Mouse (Mus musculus) heart, postnatal 25 days (tissue): ENCODE results near the gene Cd207. TPM values are rescaled to one million over a fixed set of nuclear protein-coding genes. Genes with fewer than 3 reads are reported as not detected.
"Not testable (repeated sequence)": the region's sequence is repeated elsewhere in the genome, so short reads cannot be mapped to it uniquely, and the experiment has no call there.

Source experiments
- DNase-seq: peaks from one replicate; pipeline ENCODE4 v3.0.0; 2022; ENCODE audit warnings: low spot score
- intact Hi-C: fragments of 180-260 bp; cut with DNase I; formaldehyde crosslinking; loops from one replicate; pipeline ENCODE4 v1.15.1; 2025
- total RNA-seq, 2 experiments: library from RNA; stranded (reverse); gene quantifications; 2 replicates each; pipeline ENCODE4 v1.2.3; 2021

Gene Cd207
- total RNA-seq, 2 experiments from 2014 or later: 1.0 to 1.5 TPM

GRCm38 (mm10) chr6:83701001-83701400 lies 23.3 kb upstream of the Cd207 start:
- intact Hi-C loops: no loop called here
- no peak for DNase-seq

DNA sequence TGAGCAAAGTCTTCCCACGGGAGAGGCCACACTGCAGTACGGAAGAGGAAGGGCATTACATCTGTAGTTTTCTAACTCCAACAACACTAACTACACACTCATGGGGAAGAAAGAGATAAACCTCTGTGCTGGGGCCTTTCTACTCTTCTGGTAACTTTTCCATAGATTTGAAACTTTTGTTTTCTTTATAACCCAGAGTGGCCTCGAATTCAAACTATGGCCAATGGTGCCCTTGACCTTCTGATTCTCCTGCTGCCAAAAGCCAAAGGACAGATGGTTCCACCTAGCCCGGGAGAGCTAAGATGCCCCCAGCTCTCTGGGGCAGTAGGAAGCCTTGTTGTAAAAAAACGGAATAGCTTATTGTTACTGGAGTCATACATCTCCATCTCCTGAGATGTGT lies 22.3 kb upstream of the Cd207 start:
- no peak for DNase-seq
- intact Hi-C loops: no loop called here

DNA sequence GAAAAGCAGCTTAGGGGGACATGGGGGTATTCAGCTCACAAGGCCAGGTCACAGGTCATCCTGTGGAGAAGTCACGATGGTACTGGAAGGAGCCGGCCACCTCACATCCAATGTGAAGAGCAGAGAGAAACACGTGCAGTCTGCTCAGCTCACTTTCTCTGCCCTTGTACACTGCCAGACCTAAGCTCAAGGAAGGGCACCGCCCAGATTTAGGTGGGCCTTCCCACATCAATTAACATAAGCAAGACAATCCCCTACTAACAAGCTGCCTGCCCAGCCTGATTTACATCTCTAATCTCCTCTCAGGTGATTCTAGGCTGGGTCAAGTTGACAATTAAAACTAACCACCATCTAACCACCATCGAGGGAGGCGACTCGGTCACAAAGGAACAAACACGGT lies 20.3 kb upstream of the Cd207 start:
- intact Hi-C loops: no loop called here
- no peak for DNase-seq

GRCm38 (mm10) chr6:83696684-83697083 lies 19.0 kb upstream of the Cd207 start:
- DNase-seq: no peak
- intact Hi-C loops: no loop called here

GRCm38 (mm10) chr6:83695731-83696130 lies 18.1 kb upstream of the Cd207 start:
- no peak for DNase-seq
- intact Hi-C loops: no loop called here

DNA sequence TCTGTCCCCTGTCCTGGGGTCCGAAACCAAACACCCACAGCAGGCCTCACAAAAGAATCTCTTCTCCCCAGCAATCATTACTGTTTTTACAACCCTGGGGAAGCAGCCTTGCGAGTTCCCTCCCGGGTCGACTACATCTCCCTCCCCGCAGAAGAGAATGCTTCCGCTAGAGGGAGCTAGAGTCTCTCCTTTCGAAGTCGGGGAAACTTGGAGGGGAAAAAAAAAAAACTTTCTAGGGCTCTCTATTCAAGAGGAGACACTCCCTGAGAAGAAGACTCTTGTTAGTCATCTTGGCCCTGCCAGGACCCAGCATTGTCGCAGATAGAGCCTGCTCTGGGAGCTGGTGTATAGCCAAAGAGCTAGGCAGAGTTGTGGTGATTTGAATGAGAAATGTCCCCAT lies 16.2 kb upstream of the Cd207 start:
- DNase-seq: no peak
- intact Hi-C loops: loop anchor here (1.0 kb wide), 1 partner anchor 37 kb away; no protein-coding TSS in a partner anchor

DNA sequence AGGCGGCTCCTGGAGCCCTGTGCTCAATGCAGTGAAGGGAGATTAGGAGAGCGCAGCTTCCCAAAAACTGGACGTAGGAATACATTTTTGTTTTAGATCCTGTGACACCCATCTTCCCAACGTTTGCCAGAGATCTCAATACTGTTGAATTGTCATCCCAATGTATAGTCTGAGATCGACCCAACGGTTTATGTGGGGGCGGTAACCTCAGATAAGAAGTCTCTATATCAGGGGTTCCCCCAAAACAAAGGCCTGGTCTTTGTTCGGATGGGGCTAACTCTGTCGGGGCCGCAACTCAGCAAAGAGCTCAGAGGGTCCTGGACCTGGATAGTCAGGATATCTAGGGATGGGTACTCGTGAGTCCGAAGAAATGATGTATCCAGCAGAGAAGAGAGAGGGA lies 15.3 kb upstream of the Cd207 start:
- intact Hi-C loops: no loop called here
- DNase-seq: no peak

DNA sequence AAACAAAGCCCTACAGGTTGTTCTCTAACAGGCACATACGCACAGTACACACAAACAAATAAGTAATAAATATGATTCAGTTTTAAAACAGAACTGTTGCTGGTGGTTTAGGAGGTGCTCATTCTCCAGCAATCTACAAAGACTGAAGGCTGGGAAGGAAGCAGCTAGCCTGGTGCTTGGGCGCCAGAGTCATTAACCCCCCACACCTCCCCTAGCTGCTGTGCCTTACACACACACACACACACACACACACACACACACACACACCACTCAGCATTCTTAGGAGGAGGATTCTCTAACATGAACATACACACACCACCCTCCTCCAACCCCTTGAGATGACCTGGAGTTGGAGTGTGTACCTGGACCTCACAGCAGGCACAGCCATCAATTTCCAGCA lies 13.3 kb upstream of the Cd207 start:
- intact Hi-C loops: loop anchor here (1.0 kb wide), 1 partner anchor 40 kb away; no protein-coding TSS in a partner anchor
- DNase-seq: no peak

DNA sequence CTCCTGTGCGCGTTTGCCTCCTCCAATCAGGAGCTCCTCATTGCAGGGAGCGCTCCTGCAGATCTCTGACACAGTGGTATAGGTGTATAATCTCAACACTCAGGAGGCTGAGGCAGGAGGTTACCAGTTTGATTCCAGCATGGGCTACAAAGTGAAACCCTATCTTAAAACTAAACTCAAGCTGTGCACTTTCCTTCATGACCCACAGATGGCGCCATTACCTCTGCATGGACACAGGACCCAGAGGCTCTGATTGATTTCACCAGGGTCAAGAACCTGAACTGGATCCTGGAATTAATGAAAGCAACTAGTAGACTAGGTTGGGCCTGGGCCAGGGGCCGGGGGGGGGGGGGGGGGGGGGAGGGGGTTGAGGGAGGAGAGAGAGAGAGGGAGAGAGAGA lies 12.6 kb upstream of the Cd207 start:
- no peak for DNase-seq
- intact Hi-C loops: loop anchor here (1.0 kb wide), 1 partner anchor 41 kb away; no protein-coding TSS in a partner anchor

- no peak for DNase-seq
- intact Hi-C loops: no loop called here
These were observed 11.7 kb upstream of the Cd207 start for GRCm38 (mm10) chr6:83689374-83689773.

DNA sequence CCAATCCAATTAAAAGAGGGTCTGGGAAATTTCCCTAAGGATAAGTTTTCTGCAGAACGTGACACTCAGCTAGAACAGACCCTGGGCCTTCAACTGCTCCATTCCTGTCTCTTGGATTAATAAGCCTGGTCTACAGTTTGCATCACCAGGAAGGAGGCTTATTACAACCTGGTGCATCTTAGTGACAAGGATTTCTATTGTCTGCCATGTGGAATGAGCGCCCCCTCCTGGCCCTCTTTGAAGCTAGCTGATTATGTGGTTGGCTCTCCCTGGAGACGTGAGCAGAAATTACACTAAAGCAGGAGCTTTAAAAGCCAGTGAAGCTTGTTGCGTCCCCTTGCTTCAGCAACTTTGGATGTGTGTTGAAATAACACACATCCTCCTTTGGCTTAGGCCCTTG lies 4.3 kb downstream of the Cd207 start:
- intact Hi-C loops: loop anchor here (1.0 to 10.0 kb wide), 3 partner anchors 90 to 459 kb away; partner anchors contain the start of gene Slc4a5

GRCm38 (mm10) chr6:83665009-83665408 lies 12.6 kb downstream of the Cd207 start:
- intact Hi-C loops: no loop called here
- no peak for DNase-seq

More for the DNA sequence above, 4.3 kb downstream of the Cd207 start:
- DNase-seq: no peak

GRCm38 (mm10) chr6:83660821-83661220 lies 16.8 kb downstream of the Cd207 start:
- intact Hi-C loops: no loop called here
- DNase-seq: no peak

DNA sequence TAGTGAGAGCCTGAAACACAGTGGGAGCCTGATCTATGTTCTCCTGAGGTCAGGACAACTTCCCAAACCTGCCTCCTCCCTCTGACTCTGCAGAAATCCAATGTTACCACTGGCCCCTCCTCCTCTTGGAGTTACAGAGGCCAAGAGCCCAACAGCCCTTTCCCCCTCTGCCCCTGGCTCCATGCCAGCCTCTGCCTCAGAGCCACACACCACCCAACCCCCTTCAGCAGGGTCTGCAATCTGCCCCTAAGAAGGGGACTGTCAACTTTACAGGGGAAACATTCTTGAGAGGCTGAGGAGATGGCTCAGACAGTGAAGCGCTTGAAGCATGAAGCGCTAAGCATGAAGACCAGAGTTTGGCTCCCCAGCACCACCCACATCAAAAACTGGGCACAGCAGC lies 21.6 kb downstream of the Cd207 start, which contains the start of gene Clec4f:
Clec4f (minus strand) TSS at position 101 of the 400 bp plus-strand sequence.
- no peak for DNase-seq
- intact Hi-C loops: no loop called here

DNA sequence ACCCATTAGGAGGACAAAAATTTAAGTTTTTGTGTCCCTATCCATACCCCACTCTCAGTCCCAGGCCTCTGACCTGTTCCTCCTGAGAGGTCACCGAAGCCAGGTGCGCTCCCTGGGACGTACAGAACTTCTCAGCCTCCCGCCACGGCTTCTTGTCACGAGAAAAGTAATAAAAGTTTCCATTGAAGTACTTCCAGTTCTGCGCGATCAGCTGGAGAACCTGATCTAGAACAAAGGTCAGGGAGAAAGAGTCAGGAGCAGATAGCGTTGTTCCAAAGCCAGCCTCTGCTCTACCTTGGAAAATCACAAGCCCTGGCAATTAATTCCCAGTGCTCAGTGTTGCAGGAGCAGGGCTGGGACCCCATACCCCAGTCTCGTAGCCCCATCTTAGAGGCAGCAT lies 30.9 kb downstream of the Cd207 start:
- intact Hi-C loops: no loop called here
- no peak for DNase-seq

DNA sequence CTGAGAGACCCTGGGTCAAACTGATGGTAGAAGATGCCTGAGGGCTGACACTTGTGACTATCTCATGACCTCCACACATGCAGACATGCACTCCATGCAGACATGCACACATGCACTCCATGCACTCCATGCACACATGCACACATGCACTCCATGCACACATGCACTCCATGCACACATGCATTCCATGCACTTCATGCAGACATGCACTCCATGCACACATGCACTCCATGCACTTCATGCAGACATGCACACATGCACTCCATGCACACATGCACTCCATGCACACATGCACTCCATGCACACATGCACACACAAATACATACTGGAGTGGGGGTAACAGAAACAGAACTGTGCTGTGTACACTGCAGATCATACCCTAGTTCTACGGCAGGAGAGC lies 42.3 kb downstream of the Cd207 start:
- intact Hi-C loops: no loop called here
- no peak for DNase-seq

DNA sequence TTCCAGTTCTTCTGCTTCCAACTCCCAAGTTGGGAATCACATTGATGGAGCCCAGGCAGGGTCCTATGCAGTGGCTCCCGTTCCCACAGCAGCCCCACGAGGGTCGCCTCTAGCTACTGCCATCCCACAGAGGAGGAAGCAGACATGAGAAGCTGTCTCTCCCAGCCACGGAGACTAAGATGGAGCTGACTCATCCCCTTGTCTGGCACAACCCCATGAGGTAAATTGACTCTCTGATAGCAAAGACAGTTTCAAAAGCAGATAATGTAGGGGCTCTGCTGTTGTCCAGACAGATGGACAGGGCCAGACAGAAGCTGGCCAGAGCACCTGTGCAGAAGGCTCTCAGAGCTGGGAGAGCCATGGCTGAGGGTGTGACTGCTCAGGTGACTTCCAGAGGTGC lies 43.0 kb downstream of the Cd207 start:
- DNase-seq, intact Hi-C loops: not testable (repeated sequence)

DNA sequence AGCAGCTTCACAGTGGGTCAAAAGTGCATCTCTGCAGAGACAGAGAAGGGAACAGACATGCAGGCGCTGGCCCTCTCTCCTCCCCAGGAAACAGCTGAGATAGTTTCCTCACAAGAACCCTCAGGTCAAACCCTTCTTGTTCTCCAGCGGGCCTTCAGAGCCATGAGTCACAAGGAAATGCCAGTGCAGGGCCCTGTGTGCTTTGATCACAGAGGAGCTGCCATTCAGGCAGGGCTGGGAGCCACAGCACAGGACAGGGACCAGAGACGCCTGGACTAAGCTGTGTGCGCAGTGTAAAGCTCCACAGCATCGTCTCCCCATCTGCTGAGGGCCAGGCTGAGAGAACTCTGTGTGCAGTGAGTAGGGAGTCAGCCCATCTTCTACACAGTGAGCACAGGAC lies 43.6 kb downstream of the Cd207 start:
- DNase-seq, intact Hi-C loops: not testable (repeated sequence)

DNA sequence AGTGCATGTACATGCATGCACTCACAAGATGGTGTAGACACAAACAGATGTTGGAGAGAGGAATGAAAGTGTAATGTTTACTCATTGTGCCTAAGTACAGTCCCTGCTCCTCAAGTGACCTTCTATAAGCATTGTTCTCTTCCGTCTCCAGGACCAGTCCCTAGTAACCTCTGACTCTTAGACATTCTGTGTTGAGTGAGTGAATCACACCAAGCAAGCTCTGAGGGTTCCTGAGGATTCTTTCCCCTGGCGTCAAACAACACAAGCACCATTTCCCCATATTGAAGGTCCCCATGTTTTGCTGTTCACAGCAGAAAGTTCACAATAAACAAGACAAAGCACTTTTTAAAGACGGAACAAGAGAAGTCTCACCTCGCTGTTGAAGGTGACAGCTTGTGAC lies 45.8 kb downstream of the Cd207 start:
- intact Hi-C loops: no loop called here
- no peak for DNase-seq

DNA sequence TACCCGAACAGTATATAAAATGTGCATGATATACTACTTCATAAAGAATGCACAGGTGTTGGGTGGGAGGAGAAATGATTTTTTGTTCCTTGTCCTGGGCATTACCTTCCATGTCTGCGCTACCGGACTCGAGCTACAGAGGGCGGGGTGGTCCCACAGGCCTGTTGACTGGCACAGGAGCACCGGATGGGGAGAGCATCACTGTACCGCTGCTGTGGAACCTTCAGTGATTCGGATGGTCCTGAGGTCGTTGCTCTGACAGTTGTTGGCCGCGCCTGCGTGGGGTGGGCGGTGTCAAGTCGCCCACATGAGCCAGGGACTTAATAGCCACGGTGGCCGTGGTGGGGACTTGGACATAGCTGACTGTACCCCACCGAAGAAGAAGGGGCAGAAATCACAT lies 50.9 kb downstream of the Cd207 start:
- intact Hi-C loops: no loop called here
- DNase-seq: no peak
